Mouse (Mus musculus) cerebellum, adult (tissue): ENCODE results near the gene Mthfd2l.

ENCODE experiments used
- ATAC-seq: cut with Nextera tagmentation; 2 replicates; pipeline ENCODE4 v1.9.2; 2017; ENCODE audit warnings: mild to moderate bottlenecking, moderate library complexity, mixed read lengths; ENCODE audit not compliant: insufficient number of reproducible peaks, low FRiP score, low TSS enrichment

The Mthfd2l gene

GRCm38 (mm10) chr5:91038547-91038946 lies 107.6 kb downstream of the Mthfd2l start:
- no peak for ATAC-seq

- no peak for ATAC-seq
Observed at GRCm38 (mm10) chr5:91038963-91039362, 108.0 kb downstream of the Mthfd2l start.

GRCm38 (mm10) chr5:91047987-91048386 lies 117.1 kb downstream of the Mthfd2l start:
- no peak for ATAC-seq

GRCm38 (mm10) chr5:91048397-91048796 lies 117.5 kb downstream of the Mthfd2l start:
- ATAC-seq = no peak
